Mouse (Mus musculus) left cerebral cortex, postnatal 14 days (tissue): ENCODE data around the gene Tnfsf4. TPM values are rescaled to one million over a fixed set of nuclear protein-coding genes. Genes with fewer than 3 reads are reported as not detected.

Experiments used
- DNase-seq, 2 experiments: peaks; one replicate each; pipeline ENCODE4 v3.0.0; 2021 to 2022; ENCODE audit warnings: low spot score in 2 of 2, mixed read lengths in 1 of 2
- intact Hi-C: fragments of 180-260 bp; cut with DNase I; formaldehyde crosslinking; loops from one replicate; pipeline ENCODE4 v1.15.1; 2025
- total RNA-seq, 2 experiments: library from RNA; stranded (reverse); gene quantifications; 2 replicates each; pipeline ENCODE4 v1.2.3; 2021

The Tnfsf4 gene
- total RNA-seq, 2 experiments from 2014 or later = not detected

GRCm38 (mm10) chr1:161444858-161445257 lies 49.6 kb downstream of the Tnfsf4 start:
- intact Hi-C loops = no loop called here

GRCm38 (mm10) chr1:161451683-161452245 lies 56.6 kb downstream of the Tnfsf4 start:
- intact Hi-C loops = no loop called here
- DNase-seq = no peak

More at GRCm38 (mm10) chr1:161444858-161445257, 49.6 kb downstream of the Tnfsf4 start:
- peak in 1 of 2 experiments; percentile 6 for DNase-seq

GRCm38 (mm10) chr1:161452250-161452649 lies 57.0 kb downstream of the Tnfsf4 start:
- intact Hi-C loops = no loop called here
- DNase-seq = no peak

DNA sequence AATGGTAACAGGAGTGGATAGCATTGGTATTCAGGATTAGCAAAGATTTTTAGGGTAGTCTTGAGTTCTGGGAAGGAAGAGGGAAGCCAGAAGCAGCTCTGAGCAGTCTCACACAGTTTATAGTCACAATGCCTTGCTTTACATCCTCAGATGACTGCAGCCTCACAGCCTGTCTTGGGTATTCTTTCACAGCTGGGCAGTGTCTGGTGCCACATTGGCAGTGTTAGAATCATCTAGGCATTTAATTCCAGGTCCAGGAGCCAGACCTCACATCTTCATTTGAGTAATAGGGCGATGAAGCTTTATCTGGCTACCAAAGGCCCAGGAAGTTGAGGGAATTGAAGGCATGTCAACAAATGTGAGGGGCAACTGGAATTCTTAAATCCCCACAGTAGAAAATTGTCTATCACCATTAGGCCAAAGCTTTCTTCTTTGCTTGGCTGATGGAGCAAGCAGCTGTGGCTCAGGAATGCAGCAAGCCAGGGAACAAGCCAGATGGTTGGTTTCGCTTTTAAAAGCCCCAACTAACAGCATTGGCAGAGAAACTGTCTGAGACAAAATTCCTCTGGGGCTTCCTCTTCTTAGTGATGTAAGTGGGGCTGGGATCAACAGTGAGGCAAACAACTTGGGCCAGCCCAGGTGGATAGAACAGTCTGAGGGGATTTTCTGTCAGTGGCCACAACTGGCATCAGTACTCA lies 68.3 kb downstream of the Tnfsf4 start:
- peak; percentile 14 to 41 for DNase-seq
- intact Hi-C loops = no loop called here

Other genes starting within 250 kb of the Tnfsf4 start
- not detected for gene Tex50, start 236.1 kb upstream of the Tnfsf4 start, total RNA-seq
- 100 to 1,000 TPM; 277 to 282 TPM for gene Prdx6, start 144.2 kb upstream of the Tnfsf4 start, total RNA-seq
- not detected for gene Tnfsf18, start 99.2 kb downstream of the Tnfsf4 start, total RNA-seq